In the genomic region with DNA sequence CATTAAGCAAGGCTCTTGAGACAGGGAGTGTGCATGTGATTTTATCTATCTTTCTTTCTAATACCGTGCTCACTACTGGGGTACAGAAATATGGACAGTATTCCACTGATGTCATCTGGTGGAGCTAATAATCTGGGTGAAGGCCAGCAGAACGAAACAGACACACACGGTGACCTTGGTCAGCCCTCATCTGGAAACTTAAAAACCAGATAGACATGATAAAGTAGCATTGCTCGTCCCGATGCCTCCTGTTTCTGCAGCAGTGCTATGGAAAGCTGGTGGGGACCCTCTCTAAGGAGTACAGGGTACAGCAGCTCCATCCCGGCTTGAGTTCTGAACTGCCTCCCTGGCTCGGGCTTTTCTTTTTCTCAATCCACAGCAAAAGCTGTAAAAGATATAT, we compare ENCODE assay signal across 17 mouse cellular contexts.
"Had no signal": no experiment of that assay in that cellular context is flagged by ENCODE, and none has a peak within 500 bp of the region (broad histone marks: within the 10 kb centered on the region; RNA-seq: fewer than 3 reads in every experiment).

No protein-coding gene starts in this region.

- ATAC-seq: hindbrain, postnatal 0 days; intestine, embryonic 16.5 days; liver, embryonic 12.5 days had no signal

- DNase-seq: gastrocnemius, adult 2 months; gastrocnemius, postnatal 10 days; gastrocnemius, postnatal 36 days; heart, adult 18-20 months; heart, postnatal 10 days; heart, postnatal 36 days; kidney, adult 11 months; kidney, adult 2 months; kidney, adult 9 months; kidney, postnatal 14 days; kidney, postnatal 36 days; layer of hippocampus, adult 9-11 months; layer of hippocampus, postnatal 36 days; left cerebral cortex, postnatal 4 days had no signal
